8 mouse cellular contexts compared by ENCODE assay signal in genomic region chr2:11513057-11513967, GRCm38 (mm10). TPM values are rescaled to one million over a fixed set of nuclear protein-coding genes. Genes with fewer than 3 reads are reported as not detected.
DNase-seq lines count a peak whose midpoint lies in the region; ATAC-seq lines count a peak whose summit lies in the region.

No protein-coding gene starts in this region.

- H3K27me3 ChIP-seq in embryonic facial prominence, embryonic 13.5 days: no peaks in the 10 kb centered on the region
- H3K27me3 ChIP-seq in embryonic facial prominence, embryonic 10.5 days (replicated peaks; ENCODE audit: low read depth, poor library complexity, severe bottlenecking): no peaks in the 10 kb centered on the region
- H3K27me3 ChIP-seq in midbrain, embryonic 10.5 days (ENCODE audit: low read depth, poor library complexity, severe bottlenecking): no peaks in the 10 kb centered on the region

- H3K27ac ChIP-seq in embryonic facial prominence, embryonic 13.5 days: 0 out of 2 replicates have a peak overlapping the region, but pooled peaks have one; percentile 28
- H3K27ac ChIP-seq in embryonic facial prominence, embryonic 10.5 days (replicated peaks): no peak overlapping the region
- peak overlapping the region; percentile 62 for H3K27ac ChIP-seq in macrophage
- no peak overlapping the region for H3K27ac ChIP-seq in midbrain, embryonic 10.5 days (replicated peaks)

- H3K79me2 ChIP-seq in macrophage (ENCODE audit: inconsistent target): no peaks in the 10 kb centered on the region; the same call in 1 of the 2 replicates

- no peaks in the 10 kb centered on the region for H3K36me3 ChIP-seq in embryonic facial prominence, embryonic 13.5 days
- no peaks in the 10 kb centered on the region for H3K36me3 ChIP-seq in embryonic facial prominence, embryonic 10.5 days (replicated peaks)
- no peaks in the 10 kb centered on the region for H3K36me3 ChIP-seq in macrophage (ENCODE audit: inconsistent target)
- H3K36me3 ChIP-seq in midbrain, embryonic 10.5 days: no peaks in the 10 kb centered on the region

- 63% methylated on average over 18 of the region's 18 CpGs for WGBS in embryonic facial prominence, embryonic 13.5 days
- 75% methylated on average over 18 of the region's 18 CpGs for WGBS in embryonic facial prominence, embryonic 10.5 days
- 82% methylated on average over 17 of the region's 18 CpGs for WGBS in macrophage (ENCODE audit: missing documents)
- 80% methylated on average over 18 of the region's 18 CpGs for WGBS in midbrain, embryonic 10.5 days

- H3K9ac ChIP-seq in embryonic facial prominence, embryonic 13.5 days: no peak overlapping the region

- 0 out of 2 replicates have a peak overlapping the region, but pooled peaks have one; percentile 9 for H3K4me2 ChIP-seq in embryonic facial prominence, embryonic 13.5 days

- no peaks in the 10 kb centered on the region for H3K9me3 ChIP-seq in embryonic facial prominence, embryonic 13.5 days
- H3K9me3 ChIP-seq in embryonic facial prominence, embryonic 10.5 days: no peaks in the 10 kb centered on the region
- H3K9me3 ChIP-seq in midbrain, embryonic 10.5 days (replicated peaks): no peaks in the 10 kb centered on the region

- no peak overlapping the region for H3K4me3 ChIP-seq in embryonic facial prominence, embryonic 13.5 days
- no peak overlapping the region for H3K4me3 ChIP-seq in embryonic facial prominence, embryonic 10.5 days
- H3K4me3 ChIP-seq in macrophage (ENCODE audit: inconsistent target): no peak overlapping the region
- H3K4me3 ChIP-seq in midbrain, embryonic 10.5 days: no peak overlapping the region

- no peak for ATAC-seq in embryonic facial prominence, embryonic 13.5 days (ENCODE audit: insufficient number of reproducible peaks, insufficient read depth, low FRiP score, low TSS enrichment, low read depth)
- no peak for ATAC-seq in cerebellum, adult (ENCODE audit: insufficient number of reproducible peaks, low FRiP score, low TSS enrichment)

- DNase-seq in embryonic facial prominence, embryonic 10.5 days (ENCODE audit: low spot score): no peak
- DNase-seq in urinary bladder, postnatal 25 days (ENCODE audit: low spot score): peak; percentile 17
- no peak for DNase-seq in urinary bladder, postnatal 10 days (ENCODE audit: low spot score)
- DNase-seq in kidney, adult 9 months: peak; percentile 79
- no peak for DNase-seq in midbrain, embryonic 10.5 days (ENCODE audit: low spot score)

- H3K4me1 ChIP-seq in embryonic facial prominence, embryonic 13.5 days: peaks cover 6% of the 10 kb centered on the region; the same call in 1 of the 2 replicates
- H3K4me1 ChIP-seq in embryonic facial prominence, embryonic 10.5 days: no peaks in the 10 kb centered on the region
- H3K4me1 ChIP-seq in midbrain, embryonic 10.5 days: no peaks in the 10 kb centered on the region

RNA-seq across cellular contexts. Expression of gene Pfkfb3, which starts 40.6 kb away (rescaled TPM):
- 13.4 and 15.6 TPM in 2 replicates for polyA plus RNA-seq in embryonic facial prominence, embryonic 13.5 days (2015; fragmentation: Nextera tagmentation; extraction: Ambion mirVana)
- 15.4 and 17.0 TPM in 2 replicates for polyA plus RNA-seq in embryonic facial prominence, embryonic 10.5 days (2016; fragmentation: Nextera tagmentation; extraction: Ambion mirVana)
- total RNA-seq in macrophage (2018; cell fraction: chromatin; rRNA removed): 1,000 to 10,000 TPM in 2 of 26 experiments, 100 to 1,000 TPM in 24; 111 to 1,491 (median 237) TPM
- 100 to 1,000 TPM in 2 of 26 experiments, 10 to 100 TPM in 24; 30.1 to 146 (median 53.5) TPM for total RNA-seq in macrophage (2018; cell fraction: cytosol; rRNA removed)
- 100 to 1,000 TPM in 21 of 26 experiments, 10 to 100 TPM in 5; 72.7 to 734 (median 143) TPM for total RNA-seq in macrophage (2018; cell fraction: nucleus; rRNA removed)
- 29.8 to 38.1 TPM (median 29.9 TPM) in 3 replicates for polyA plus RNA-seq in macrophage (2018)
- 13.3 TPM in 2 replicates for polyA plus RNA-seq in midbrain, embryonic 10.5 days (2016; fragmentation: Nextera tagmentation; extraction: Ambion mirVana)

Comparison
In these comparisons a context has a peak if more than half of its experiments do, and no peak if none do; other contexts are left out.
1. H3K27ac ChIP-seq: peak in embryonic facial prominence, embryonic 13.5 days (single experiment) and macrophage (single experiment); none in embryonic facial prominence, embryonic 10.5 days (single experiment) and midbrain, embryonic 10.5 days (single experiment).
2. DNase-seq: peak in urinary bladder, postnatal 25 days (single experiment) and kidney, adult 9 months (single experiment); none in embryonic facial prominence, embryonic 10.5 days (single experiment), urinary bladder, postnatal 10 days (single experiment) and midbrain, embryonic 10.5 days (single experiment).